Mouse (Mus musculus) spleen, postnatal 36 days (tissue): ENCODE results near the gene Foxa3.
"Not testable (repeated sequence)": the region's sequence is repeated elsewhere in the genome, so short reads cannot be mapped to it uniquely, and the experiment has no call there.

ENCODE experiments used
- DNase-seq, 2 experiments: peaks; one replicate each; pipeline ENCODE4 v3.0.0; 2022; ENCODE audit warnings: low spot score in 2 of 2, mixed read lengths in 1 of 2

Gene Foxa3

DNA sequence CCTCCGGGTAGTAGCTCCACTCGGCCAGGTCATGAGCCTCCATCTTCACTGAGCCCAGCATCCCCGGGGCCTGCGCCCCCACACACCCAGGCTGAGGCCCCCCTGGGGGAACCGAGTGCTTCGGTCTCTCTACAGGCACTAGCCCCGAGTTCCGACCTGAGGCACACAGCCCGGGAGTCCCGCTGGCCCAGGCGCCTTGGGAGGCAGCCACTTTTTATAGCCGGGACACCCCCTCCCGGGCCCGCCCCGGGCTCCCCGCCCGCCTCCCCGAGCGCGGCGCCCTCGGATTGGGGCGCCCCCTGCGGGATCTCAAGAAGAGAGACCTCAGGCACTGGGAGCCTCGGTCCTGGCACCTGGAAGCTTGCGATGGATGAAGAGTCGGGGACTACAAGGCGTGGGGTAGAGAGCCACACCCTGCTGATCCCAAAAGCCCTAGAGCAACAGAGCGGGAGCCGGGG lies at the start of gene Foxa3:
TSS of gene Foxa3 (minus strand) at position 182 of the 458 bp plus-strand sequence.
- DNase-seq, result peak; percentile 33 to 47

DNA sequence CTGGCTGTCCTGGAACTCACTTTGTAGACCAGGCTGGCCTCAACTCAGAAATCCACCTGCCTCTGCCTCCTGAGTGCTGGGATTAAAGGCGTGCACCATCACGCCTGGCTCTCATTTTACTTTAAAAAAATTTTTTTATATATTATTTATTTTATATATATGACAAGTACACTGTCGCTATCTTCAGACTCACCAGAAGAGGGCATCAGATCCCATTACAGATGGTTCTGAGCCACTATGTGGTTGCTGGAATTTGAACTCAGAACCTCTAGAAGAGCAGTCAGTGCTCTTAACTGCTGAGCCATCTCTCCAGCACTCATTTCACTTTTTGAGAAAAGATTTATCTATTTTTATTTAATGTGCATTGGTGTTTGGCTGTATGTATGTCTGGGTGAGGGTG lies 47.7 kb upstream of the Foxa3 start:
- not testable (repeated sequence) for DNase-seq

DNA sequence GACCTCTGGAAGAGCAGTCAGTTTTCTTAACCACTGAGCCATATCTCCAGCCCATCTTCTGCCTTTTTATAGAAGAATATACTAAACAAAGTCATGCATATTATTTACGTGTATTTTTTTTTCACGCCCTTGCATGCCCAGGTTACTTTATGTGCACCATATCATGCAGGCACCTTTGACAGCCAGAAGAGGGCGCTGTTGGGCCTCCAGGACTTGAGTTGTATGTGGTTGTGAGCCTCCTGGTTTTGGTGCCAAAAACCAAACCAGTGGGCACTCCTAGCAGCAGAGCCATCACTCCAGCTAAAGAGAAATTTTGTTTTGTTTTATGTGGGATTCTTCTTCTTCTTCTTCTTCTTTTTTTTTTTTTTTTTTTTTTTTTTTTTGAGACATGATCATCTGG lies 46.2 kb upstream of the Foxa3 start:
- no peak for DNase-seq

DNA sequence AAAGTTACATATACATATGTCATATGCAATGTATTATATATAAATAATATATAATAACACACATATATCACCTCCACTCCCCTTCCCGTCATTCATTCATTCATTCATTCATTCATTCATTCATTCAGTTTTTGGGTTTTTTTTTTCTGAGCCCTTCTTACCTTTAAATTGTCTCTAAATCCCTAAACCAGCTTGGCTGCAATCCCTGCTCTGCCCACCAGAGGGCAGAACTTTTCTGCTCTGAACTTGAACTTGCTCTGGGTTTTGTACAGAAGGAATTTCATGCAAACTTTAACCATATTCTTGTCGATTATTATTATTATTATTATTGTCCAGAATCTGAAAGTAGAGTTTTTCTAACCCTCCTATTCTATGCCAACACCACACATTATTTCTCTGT lies 45.4 kb upstream of the Foxa3 start:
- DNase-seq, result peak; percentile 52 to 64

- DNase-seq, result no peak
These were observed 44.6 kb upstream of the Foxa3 start for GRCm38 (mm10) chr7:19067935-19068334.

DNA sequence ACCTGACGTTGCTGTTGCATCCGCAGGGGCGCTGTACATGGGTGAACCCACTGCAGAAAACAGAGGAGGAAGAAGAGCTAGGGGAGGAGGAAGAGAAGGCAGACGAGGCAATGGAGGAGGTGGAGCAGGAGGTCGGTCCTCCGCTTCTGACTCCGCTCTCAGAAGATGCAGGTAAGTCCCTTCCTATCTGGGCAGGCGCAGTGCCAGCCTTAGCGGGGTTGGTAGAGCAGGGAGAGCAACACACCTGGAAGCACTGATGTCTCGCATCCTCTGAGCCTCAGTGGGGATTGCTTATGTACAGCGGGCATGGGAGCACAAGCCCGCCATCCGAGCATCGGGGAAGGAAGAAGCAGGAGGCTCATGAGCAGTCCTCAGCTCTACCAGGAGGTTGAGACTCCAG lies 43.7 kb upstream of the Foxa3 start:
- no peak for DNase-seq

DNA sequence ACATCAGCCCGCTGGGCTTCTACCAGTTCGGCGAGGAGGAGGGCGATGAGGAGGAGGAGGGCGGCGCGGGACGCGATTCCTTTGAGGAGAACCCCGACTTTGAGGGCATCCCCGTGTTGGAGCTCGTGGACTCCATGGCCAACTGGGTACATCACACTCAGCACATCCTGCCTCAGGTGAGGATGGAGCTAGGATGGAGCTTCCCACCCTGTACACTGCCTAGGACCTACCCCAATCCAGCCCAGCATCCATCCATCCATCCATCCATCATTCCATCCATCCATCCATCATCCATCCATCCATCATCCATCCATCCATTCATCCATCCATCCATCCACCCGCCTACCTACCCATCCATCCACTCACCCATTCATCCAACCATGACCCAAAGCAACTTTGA lies 42.6 kb upstream of the Foxa3 start:
- DNase-seq, result no peak

DNA sequence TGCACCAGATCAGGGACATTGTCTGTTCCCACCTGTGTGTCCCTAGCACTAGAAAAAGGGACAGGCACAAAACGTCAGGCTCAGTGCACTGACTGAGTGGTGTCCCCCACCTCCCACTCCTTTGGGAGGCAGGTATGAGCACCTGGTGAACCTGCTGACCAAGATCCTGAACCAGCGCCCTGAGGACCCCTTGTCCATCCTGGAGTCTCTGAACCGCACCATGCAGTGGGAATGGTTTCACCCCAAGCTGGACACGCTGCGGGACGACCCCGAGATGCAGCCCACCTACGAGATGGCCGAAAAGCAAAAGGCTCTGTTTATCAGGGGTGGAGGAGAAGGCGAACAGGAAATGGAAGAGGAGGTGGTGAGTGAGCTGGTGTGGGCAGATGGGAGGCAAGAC lies 34.1 kb upstream of the Foxa3 start:
- DNase-seq, result no peak

DNA sequence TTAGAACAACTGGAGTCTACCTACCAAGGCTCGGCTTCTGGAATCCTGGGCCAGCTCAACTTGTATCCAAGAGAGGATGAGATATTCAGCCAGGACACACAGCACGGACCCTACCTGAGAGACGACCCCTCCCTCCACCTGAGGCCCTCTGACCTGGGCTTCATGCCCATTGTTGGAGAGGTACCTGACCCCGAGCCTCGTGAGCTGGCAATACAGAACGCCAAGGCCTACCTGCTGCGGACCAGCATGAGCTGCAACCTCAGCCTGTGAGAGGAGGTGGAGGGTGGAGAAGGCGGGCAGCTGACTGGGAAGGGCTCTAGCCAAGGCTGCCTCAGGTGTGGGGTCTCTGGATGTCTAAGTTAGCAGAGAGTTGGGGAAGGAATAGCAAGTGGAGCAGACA lies 31.8 kb upstream of the Foxa3 start:
- DNase-seq, result no peak

DNA sequence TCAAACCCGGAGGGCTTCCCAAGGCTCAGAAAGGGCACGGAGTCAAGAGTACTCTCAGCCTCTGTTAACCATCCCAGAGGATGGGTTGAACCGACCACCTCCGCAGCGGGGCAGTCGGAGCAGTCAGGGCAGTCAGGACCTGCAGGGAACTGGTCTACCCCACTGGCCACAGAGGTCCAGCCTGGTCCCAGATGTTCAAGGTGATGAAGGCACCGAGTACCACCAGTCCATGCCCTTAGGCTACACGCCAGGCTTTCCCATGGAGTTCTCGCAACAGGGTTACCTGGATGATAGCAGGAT lies 31.4 kb upstream of the Foxa3 start:
- DNase-seq, result no peak

DNA sequence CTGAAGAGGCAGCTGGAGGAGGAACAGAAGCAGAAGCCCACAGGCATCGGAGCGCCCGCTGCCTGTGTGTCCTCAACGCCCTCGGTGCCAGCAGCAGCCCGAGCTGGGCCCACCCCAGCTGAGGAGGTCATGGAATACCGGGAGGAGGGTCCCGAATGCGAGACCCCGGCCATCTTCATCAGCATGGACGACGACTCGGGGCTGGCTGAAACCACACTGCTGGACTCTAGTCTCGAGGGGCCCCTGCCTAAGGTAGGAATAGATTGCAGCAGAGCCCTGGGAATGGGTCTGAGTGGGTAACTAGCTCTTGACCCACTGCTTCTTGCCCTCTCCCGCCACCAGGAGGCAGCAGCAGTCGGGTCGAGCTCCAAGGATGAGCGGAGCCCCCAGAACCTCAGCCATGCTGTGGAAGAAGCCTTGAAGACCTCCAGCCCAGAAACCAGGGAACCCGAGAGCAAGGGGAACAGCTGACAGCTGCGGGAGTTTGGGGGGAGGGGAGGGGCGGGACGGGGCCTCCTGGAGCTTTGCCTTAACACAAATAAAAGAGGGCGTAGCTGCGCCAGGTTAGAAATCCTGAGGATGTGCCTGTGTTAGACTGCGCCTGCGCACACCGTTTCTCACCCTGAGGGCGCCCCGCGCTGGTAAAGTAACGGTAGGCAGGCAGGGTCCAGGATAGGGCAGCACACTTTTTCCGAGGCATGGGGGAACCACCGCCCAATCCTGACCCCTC lies 30.9 kb upstream of the Foxa3 start, which contains the start of gene Rsph6a:
TSS of gene Rsph6a (plus strand) at position 644 of the 730 bp plus-strand sequence.
- DNase-seq, result no peak

GRCm38 (mm10) chr7:19053136-19053532 lies 29.8 kb upstream of the Foxa3 start:
- DNase-seq, result no peak

DNA sequence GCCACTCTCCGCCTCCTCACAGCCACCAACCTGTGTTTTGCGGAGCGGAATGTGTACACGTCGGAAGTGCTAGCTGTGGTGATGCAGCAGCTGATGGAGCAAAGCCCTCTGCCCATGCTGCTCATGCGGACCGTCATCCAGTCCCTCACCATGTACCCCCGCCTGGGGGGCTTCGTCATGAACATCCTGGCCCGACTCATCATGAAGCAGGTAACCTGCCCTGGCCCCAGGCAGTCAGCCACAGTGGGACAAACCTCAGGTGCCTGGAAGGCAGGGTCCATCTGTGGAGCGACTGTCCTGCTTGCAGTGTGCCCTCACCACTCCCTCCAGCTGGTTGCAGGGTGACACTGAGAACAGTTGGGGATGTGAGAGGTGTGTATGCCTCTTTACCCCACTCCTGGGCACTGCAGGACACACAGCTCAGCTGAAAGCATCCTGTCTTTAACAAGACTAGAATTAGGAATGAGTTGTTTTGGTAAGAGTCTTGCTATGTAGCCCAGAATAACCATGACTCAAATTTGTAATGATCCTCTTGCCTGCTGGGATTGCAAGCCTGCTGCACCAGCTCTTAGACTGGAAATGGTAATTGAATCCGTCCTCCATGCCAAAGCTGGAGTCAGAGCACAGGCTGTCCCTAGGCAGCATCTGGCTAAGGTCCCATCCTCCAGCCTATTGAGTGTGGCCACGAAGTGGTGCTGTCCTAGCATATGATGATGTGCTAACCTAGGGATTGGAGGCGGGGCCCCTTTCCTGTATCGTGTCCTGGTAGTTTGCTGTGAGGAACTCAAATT lies 29.2 kb upstream of the Foxa3 start:
- no peak for DNase-seq

DNA sequence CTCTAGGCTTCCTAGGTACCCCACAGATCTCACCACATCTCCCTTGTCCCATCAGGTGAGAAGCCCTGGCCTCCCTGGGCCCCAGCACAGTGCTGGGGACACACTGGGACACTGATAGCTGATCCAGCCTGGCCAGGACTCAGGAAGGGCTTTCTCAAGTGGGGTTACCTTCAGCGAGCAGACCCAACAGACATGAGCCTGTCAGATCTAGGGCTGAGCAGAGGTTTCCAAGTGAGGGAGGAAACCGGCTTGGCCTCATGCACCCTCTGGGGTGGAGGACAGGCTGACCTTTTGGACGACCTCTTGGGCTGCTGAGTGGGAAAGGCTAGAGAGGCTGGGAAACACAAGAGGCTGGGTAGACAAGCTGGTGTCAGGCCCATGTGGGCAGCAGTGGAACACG lies 27.8 kb upstream of the Foxa3 start:
- no peak for DNase-seq

GRCm38 (mm10) chr7:19050172-19050571 lies 26.8 kb upstream of the Foxa3 start:
- DNase-seq, result no peak

DNA sequence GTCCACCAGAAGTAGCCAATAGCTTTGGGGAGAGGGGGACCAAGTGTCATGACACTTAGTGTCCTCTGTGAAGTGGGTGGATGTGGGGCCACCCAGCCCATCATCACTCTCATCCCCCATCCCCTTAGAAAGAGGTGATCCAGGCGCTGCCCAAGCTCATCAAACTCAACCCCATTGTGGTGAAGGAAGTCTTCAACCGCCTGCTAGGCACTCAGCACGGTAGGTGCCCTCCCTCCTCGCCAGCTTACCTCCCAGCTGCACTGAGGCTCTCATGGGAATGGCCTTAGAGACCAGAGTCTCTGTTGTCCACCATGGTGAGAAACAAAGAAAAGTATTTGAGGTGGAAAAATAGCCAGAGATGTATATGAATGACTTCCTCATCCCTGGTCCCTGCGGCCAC lies 25.9 kb upstream of the Foxa3 start:
- DNase-seq, result no peak

GRCm38 (mm10) chr7:19048006-19048527 lies 24.7 kb upstream of the Foxa3 start:
- no peak for DNase-seq

DNA sequence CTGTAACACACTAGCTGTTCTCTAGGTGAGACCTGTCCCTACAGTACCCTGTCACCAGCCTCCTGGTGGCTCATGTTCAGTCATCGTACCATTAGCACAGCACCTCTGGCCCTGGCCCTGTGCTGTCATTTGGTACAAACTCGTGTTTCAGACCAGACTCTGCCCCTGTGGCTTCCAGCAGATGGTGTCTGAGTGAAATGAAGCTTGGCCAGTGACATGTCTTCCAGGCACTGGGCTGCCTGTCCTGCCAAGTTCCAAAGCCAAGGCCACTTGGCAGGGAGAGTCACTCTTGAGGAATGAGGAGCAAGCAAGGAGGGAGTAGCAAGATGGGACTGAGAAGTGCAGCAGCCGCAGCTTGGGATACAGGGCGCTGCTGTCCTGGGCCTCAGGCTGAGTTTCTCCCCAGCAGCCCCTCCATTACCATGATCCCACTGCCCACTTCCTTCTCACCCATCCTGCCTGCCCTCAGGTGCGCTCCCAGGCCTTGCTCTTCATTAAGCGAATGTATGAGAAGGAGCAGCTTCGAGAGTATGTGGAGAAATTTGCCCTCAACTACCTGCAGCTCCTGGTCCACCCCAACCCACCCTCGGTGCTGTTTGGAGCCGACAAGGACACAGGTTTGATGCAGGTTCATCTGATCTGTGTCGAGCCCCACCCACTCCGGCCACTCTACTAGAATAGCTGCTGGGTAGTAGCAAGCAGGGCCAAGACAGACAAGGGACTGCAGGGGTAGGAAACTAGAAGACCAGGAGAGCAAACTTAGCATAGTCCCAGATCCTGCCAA lies 23.1 kb upstream of the Foxa3 start:
- no peak for DNase-seq

- no peak for DNase-seq
These were observed 21.3 kb upstream of the Foxa3 start for GRCm38 (mm10) chr7:19044616-19045015.

DNA sequence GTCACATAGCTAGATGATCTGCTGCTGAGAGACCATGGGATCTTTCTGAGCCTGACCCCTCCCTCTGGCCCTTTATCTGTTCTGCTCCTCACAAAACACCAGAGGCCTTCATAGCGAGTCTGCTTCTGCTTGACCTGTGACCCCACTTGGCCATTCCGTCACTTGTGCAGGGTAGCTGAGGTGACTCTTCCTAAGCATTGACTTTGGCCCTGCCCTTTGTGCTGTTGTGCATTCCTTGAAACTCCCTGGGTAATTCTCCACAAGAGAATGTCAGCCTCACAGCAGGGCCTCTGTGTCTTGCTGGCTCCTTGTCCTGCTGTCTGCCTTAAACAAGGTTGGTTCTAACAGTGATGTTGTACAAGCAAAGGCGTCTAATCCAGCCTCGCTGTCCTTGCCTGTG lies 8.3 kb upstream of the Foxa3 start:
- DNase-seq, result no peak

GRCm38 (mm10) chr7:19029084-19029653 lies 5.8 kb upstream of the Foxa3 start:
- peak; percentile 30 to 45 for DNase-seq

DNA sequence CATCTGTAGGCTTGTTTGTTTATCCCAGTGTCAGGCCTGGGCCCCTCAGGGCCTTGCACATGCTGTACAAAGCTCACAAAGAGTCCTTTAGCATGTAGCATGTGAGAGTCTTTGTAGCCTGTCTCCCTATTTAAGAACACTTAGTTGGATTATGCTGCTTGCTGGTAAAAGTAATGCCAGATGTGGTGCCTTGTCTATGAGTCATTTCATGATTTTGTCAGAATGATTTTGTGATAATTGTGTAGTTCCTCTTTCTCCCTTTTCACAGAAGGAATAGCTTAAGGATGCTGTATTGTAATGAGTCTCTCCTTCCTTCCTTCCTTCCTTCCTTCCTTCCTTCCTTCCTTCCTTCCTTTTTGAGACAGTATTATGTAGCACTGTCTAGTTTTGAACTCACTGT lies 4.7 kb upstream of the Foxa3 start:
- DNase-seq, result no peak
